Mouse (Mus musculus): ENCODE results near the gene Gm20479.

Gm20479 gene

DNA sequence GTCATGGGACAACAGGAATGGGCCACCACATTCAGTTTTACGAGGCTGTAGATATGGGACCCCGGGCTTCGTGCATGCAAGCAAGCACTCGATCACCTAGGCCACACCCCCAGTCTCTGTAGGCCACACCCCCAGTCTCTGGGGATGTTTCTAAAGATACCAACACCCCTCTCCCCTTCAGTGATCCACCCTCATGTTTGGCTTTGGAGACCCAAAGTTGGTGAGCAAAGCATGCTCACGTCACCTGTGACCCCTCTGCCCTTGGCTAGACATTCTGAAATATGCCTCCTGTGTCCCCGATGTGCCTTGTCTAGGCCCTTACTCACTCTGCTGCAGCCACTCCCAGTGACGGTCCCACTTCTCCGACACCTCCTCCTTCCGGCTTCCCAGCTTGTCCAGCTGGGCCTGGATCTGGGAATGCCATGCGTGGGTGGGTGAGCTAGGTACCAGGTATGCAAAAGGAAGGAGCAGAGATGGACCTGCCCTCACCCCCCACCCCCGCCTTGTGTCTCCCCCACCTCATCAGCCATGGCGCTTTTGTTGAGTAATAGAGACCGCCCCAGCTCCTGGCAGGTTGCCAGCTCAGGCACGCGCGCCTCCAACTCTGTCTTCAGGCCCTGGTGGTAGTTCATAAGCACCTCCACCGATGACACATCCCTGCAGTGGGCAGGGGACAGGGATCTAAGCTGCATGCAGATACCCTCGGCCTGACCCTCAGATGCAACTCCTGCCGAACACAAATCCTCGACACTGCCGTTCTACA, 9.0 kb upstream of the Gm20479 start:
- DNase-seq = no peak

GRCm38 (mm10) chr7:27364379-27364778, 7.2 kb upstream of the Gm20479 start:
- DNase-seq = no peak

DNA sequence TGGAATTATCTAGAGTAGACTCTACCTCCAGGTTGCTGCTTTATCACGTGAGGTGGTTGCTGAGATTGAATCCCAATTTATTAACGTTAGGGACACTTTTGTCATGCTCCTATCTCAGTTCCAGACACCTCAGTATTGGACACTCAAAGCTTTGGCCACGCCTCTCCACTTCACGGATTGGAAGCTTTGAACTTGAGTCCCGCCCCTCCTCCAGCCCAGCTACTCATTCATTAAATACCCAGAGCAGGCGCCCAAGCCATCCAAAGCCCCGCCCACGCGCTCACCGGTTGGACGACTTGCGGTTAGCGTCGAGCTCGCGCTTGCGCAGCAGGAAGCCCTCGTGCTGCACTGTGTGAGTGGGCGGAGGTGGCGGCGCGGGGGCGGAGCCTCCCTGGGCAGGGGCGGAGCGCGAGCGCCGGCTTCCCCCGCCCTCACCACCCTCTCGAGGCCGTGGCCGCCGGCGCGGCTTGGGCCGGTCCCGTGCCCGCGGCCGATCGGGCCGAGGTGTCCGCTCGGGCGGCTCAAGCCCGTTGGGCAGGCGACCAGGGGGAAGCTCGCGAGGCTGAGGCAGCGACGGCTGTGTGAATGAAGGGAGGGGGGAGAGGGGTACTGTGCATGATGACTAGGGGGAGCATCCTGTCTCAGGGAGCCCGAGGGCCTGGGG, 4.2 kb upstream of the Gm20479 start:
- peak; percentile 100 for DNase-seq

GRCm38 (mm10) chr7:27360749-27361148, 3.5 kb upstream of the Gm20479 start:
- no peak for DNase-seq

- no peak for DNase-seq
These were observed 2.6 kb upstream of the Gm20479 start for GRCm38 (mm10) chr7:27359706-27360358.

GRCm38 (mm10) chr7:27359162-27359561, 1.9 kb upstream of the Gm20479 start:
- DNase-seq = no peak

GRCm38 (mm10) chr7:27357595-27357978, 368 bp upstream of the Gm20479 start:
- DNase-seq = no peak

- no peak for DNase-seq
These were observed 971 bp downstream of the Gm20479 start for GRCm38 (mm10) chr7:27356248-27356647.

DNA sequence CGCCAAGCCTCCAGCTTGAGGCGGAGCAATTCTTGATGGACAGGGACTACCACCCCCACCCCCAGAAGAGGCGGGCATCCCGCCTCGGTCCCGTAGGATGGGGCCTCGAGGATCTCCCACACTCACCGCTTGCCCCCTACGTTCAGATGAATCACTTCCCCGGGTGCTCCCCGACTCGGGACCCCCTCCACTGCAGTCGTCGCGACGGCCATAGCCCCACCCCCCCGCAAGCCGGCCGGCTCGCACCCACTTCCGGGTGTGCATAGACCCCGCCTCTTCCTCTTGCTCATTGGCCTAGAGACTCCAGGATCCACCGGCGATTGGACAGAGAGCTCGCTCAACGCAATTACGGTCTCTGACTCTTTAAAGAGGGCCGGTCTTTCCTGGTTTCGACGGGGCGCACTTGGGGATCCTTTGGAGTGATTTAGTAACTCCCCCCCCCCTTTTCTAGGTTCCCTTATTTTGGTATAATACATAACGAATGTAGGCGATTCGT, 1.4 kb downstream of the Gm20479 start, which contains the start of gene Shkbp1:
Gene Shkbp1, minus strand, starts transcription at position 275 of the 496 bp plus-strand sequence.
- peak; percentile 93 for DNase-seq

DNA sequence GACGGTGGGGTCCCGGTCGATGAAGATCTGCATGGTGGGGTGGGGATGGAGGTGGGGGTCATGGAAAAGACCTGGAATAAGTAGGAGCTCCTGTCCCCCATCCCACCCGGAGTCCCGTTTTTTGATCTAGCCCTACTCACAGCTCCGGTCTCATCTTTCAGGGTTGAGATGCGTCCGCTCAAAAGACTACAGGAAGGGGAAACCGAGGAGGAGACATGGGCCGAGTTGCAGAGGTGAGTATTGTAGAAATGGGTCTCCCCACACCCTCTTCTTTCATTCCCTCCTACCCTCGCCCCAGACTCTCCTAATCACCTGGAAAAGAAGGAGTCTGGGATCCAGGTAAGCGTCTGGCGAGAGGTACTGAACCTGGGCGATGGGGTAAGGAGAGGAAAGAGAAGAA, 2.0 kb downstream of the Gm20479 start:
- DNase-seq = no peak

DNA sequence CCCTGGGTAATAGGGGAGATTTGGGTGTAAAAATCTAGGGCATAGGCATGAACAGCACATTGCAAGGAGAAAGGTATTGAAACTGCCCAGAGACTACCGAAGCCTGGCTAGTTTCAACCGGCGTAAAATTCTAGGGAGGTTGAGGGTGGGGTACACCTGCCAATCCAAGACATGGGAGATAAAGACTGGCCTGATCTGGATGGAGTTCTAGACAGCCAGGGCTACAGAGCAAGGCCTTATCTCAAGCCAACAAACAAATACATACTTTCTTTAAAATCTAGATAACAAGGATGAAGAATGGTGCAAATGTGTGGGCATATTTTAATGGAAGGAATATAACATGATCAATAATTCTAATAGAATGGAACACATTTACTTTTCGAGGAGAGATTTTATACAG, 2.4 kb downstream of the Gm20479 start:
- DNase-seq = no peak

GRCm38 (mm10) chr7:27354144-27354543, 3.1 kb downstream of the Gm20479 start:
- peak; percentile 58 for DNase-seq

GRCm38 (mm10) chr7:27345444-27345843, 11.8 kb downstream of the Gm20479 start:
- no peak for DNase-seq

- DNase-seq = peak; percentile 53
These were observed 14.6 kb downstream of the Gm20479 start for GRCm38 (mm10) chr7:27342595-27342994.

DNA sequence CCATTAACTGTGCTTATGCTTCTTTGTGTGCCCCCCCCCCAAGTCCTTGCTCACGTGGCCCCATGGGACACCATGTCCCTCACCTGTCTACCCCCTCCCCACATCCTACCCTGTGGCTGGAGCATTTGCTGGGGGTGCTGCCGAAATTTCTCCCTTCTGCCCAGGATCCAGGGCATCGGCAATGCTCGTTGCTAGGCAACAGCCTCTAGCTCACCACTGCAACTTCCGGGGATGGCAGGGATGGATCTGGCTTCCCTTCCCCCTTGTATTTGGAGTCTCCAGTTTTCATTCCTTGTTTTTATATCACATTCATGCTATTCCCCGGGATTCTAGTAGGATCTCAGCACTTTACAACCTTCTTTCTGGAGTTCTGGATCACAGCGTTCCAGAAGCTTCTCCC, 17.7 kb downstream of the Gm20479 start:
- DNase-seq = peak; percentile 65

DNA sequence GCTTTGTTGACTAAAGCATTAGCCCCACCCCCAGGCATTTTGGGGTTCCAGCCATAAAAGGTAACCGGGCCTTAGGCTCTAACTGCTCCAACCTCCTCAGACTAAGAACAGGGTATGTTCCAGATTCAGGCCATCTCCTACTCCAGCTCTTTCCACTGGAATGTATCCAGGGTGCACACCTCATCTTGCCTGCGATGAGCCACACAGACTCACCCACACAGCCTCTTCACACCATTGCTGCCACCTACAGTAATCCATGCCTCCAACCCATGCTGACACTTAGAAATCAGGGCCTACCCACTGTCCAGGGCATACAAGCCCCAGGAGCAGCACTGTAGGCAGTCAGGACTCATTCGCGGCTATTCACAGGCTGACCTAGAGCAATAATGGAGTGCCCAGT, 18.1 kb downstream of the Gm20479 start:
- DNase-seq = no peak

GRCm38 (mm10) chr7:27337175-27337853, 19.9 kb downstream of the Gm20479 start, which contains the start of gene Ltbp4:
Gene Ltbp4, minus strand, starts transcription at chr7:27337692.
- DNase-seq = peak; percentile 80

- peak; percentile 92 for DNase-seq
These were observed 21.0 kb downstream of the Gm20479 start for GRCm38 (mm10) chr7:27335928-27336823.

GRCm38 (mm10) chr7:27335011-27335720, 22.1 kb downstream of the Gm20479 start:
- DNase-seq = no peak

DNA sequence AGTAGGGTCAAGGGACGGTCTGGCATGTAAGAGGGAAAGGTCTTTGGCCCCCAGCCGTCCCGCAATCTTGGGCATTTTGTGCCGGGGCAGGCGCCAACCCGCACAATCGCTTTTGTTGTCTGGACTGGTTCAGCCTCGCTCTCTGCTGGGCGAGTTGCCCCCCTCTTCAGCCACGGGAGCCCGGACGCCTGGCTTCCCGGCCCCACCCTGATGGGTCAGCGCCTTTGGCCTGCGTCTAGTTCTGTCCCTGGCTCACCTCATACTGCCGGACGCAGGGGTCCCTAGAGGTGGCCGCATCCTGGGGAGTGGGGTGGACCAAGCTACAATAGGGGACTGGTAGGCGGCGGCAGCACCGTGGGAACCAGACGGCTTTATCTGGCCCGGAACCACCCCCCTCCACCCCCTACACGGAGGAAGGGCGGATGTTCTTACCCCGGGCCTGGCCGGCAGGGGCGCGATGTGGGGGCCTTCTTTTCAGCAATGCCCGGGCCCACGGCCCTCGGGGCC, 22.8 kb downstream of the Gm20479 start:
- no peak for DNase-seq
